Mouse (Mus musculus) kidney, embryonic 16.5 days (tissue): Measurements from ENCODE around the gene Tfr2. TPM values are rescaled to one million over a fixed set of nuclear protein-coding genes. Genes with fewer than 3 reads are reported as not detected.

ENCODE experiments used
- ATAC-seq: fragments of 200-750 bp; cut with Nextera tagmentation; 2 replicates; pipeline ENCODE4 v1.8.0; 2017; ENCODE audit warnings: moderate TSS enrichment; ENCODE audit not compliant: low FRiP score, low TSS enrichment
- H3K27ac ChIP-seq: fragments of 300-500 bp; sonication (generic); 2 replicates; pipeline ENCODE4 v1.5.1; 2014; ENCODE audit warnings: low read length
- H3K27me3 ChIP-seq: fragments of 300-500 bp; sonication (generic); 2 replicates; pipeline ENCODE4 v1.6.1; 2014; ENCODE audit warnings: low read length, control low read depth, mixed read lengths; ENCODE audit not compliant: insufficient read depth
- H3K36me3 ChIP-seq: fragments of 300-500 bp; sonication (generic); 2 replicates; pipeline ENCODE4 v1.6.1; 2014; ENCODE audit warnings: low read length, control low read depth, mixed read lengths; ENCODE audit not compliant: insufficient read depth
- H3K4me1 ChIP-seq: fragments of 300-500 bp; sonication (generic); 2 replicates; pipeline ENCODE4 v1.6.1; 2014; ENCODE audit warnings: low read length, control low read depth, mixed read lengths; ENCODE audit not compliant: insufficient read depth
- H3K4me2 ChIP-seq: fragments of 300-500 bp; sonication (generic); replicated peaks from 2 replicates; pipeline ENCODE4 v1.6.1; 2014; ENCODE audit warnings: low read depth, low read length
- H3K4me3 ChIP-seq: fragments of 300-500 bp; sonication (generic); 2 replicates; pipeline ENCODE4 v1.5.1; 2014; ENCODE audit warnings: mild to moderate bottlenecking, low read length
- H3K9ac ChIP-seq: fragments of 300-500 bp; sonication (generic); replicated peaks from 2 replicates; pipeline ENCODE4 v1.6.1; 2014; ENCODE audit warnings: low read length
- H3K9me3 ChIP-seq: fragments of 300-500 bp; sonication (generic); 2 replicates; pipeline ENCODE4 v1.6.1; 2016; ENCODE audit warnings: low read length, control low read depth
- WGBS: fragments of 180-500 bp; shearing (Covaris S2); extraction: QIAGEN DNeasy Blood & Tissue Kit; methylation state at CpG from one replicate; pipeline ENCODE4 v1.1.7; 2014; 5-methylcytosine and 5-hydroxymethylcytosine counted together
- polyA plus RNA-seq: library from polyadenylated mRNA; unstranded; fragments of >200 nt; fragmentation: Nextera tagmentation; extraction: Ambion mirVana; gene quantifications from 2 replicates; pipeline ENCODE4 v1.2.1, GENCODE M21; 2015

Gene Tfr2
- polyA plus RNA-seq, 1 experiment from 2014 or later: 0.57 TPM

- 25% methylated on average over 6 of the region's 6 CpGs for WGBS
- Histone ChIP-seq H3K27me3 (peaks cover 9% of the 10 kb centered on the region), H3K4me2 (peak overlapping the region; percentile 46), H3K9ac (no peak overlapping the region), H3K4me3 (peak overlapping the region; percentile 23), H3K9me3 (no peaks in the 10 kb centered on the region), H3K36me3 (no peaks in the 10 kb centered on the region), H3K27ac (no peak overlapping the region), H3K4me1 (peaks cover 4% of the 10 kb centered on the region; the same call in 1 of the 2 replicates)
- ATAC-seq: no peak
Observed at GRCm38 (mm10) chr5:137553000-137553399, 16.6 kb upstream of the Tfr2 start.

- H3K4me1 ChIP-seq: peaks cover 4% of the 10 kb centered on the region; the same call in 1 of the 2 replicates
- peak; percentile 82 for ATAC-seq
- H3K4me2 ChIP-seq: peak within 1 kb of the TSS; percentile 46
- no peaks in the 10 kb centered on the region for H3K9me3 ChIP-seq
- no peaks in the 10 kb centered on the region for H3K36me3 ChIP-seq
- H3K4me3 ChIP-seq: peak within 1 kb of the TSS; percentile 23
- no peak within 1 kb of the TSS for H3K9ac ChIP-seq
- 1% methylated on average over 37 of the region's 37 CpGs for WGBS
- H3K27me3 ChIP-seq: peaks cover 9% of the 10 kb centered on the region
- H3K27ac ChIP-seq: no peak within 1 kb of the TSS
Observed at GRCm38 (mm10) chr5:137553411-137553837, 16.2 kb upstream of the Tfr2 start, which contains the start of gene Actl6b. Gene Actl6b, plus strand, starts transcription at chr5:137553517.

- Histone ChIP-seq H3K4me3 (no peak overlapping the region; the same call in 1 of the 2 replicates), H3K36me3 (no peaks in the 10 kb centered on the region), H3K9ac (no peak overlapping the region), H3K4me1 (peaks cover 4% of the 10 kb centered on the region; the same call in 1 of the 2 replicates), H3K27ac (no peak overlapping the region), H3K9me3 (no peaks in the 10 kb centered on the region), H3K27me3 (peaks cover 9% of the 10 kb centered on the region), H3K4me2 (no peak overlapping the region)
- WGBS: 49% methylated on average over 11 of the region's 11 CpGs
- peak; percentile 27; the same call in 1 of the 2 replicates for ATAC-seq
Observed at GRCm38 (mm10) chr5:137553898-137554297, 15.7 kb upstream of the Tfr2 start.

- no peaks in the 10 kb centered on the region for H3K4me1 ChIP-seq
- no peak for ATAC-seq
- no peak overlapping the region for H3K4me3 ChIP-seq
- 68% methylated on average over 6 of the region's 6 CpGs for WGBS
- H3K9ac ChIP-seq: no peak overlapping the region
- no peak overlapping the region for H3K4me2 ChIP-seq
- H3K27me3 ChIP-seq: no peaks in the 10 kb centered on the region
- H3K36me3 ChIP-seq: no peaks in the 10 kb centered on the region
- no peak overlapping the region for H3K27ac ChIP-seq
- H3K9me3 ChIP-seq: no peaks in the 10 kb centered on the region
Observed at GRCm38 (mm10) chr5:137561556-137561955, 8.1 kb upstream of the Tfr2 start.

- ATAC-seq: no peak
- no peak overlapping the region for H3K4me2 ChIP-seq
- H3K27me3 ChIP-seq: no peaks in the 10 kb centered on the region
- no peak overlapping the region for H3K27ac ChIP-seq
- 75% methylated on average over 10 of the region's 10 CpGs for WGBS
- no peak overlapping the region for H3K9ac ChIP-seq
- H3K4me3 ChIP-seq: no peak overlapping the region
- H3K9me3 ChIP-seq: no peaks in the 10 kb centered on the region
- H3K36me3 ChIP-seq: no peaks in the 10 kb centered on the region
- no peaks in the 10 kb centered on the region for H3K4me1 ChIP-seq
Observed at GRCm38 (mm10) chr5:137562965-137563364, 6.7 kb upstream of the Tfr2 start.

GRCm38 (mm10) chr5:137565744-137566143 lies 3.9 kb upstream of the Tfr2 start:
- ATAC-seq: no peak
- H3K9me3 ChIP-seq: no peaks in the 10 kb centered on the region
- H3K27me3 ChIP-seq: no peaks in the 10 kb centered on the region
- 79% methylated on average over 6 of the region's 6 CpGs for WGBS
- H3K4me1 ChIP-seq: no peaks in the 10 kb centered on the region
- H3K4me2 ChIP-seq: no peak overlapping the region
- no peak overlapping the region for H3K4me3 ChIP-seq
- no peaks in the 10 kb centered on the region for H3K36me3 ChIP-seq
- H3K9ac ChIP-seq: no peak overlapping the region
- H3K27ac ChIP-seq: no peak overlapping the region

GRCm38 (mm10) chr5:137566416-137566815 lies 3.2 kb upstream of the Tfr2 start:
- H3K27me3 ChIP-seq: no peaks in the 10 kb centered on the region
- ATAC-seq: no peak
- 92% methylated on average over 5 of the region's 5 CpGs for WGBS
- no peaks in the 10 kb centered on the region for H3K36me3 ChIP-seq
- H3K4me3 ChIP-seq: no peak overlapping the region
- H3K9me3 ChIP-seq: no peaks in the 10 kb centered on the region
- H3K9ac ChIP-seq: no peak overlapping the region
- H3K4me1 ChIP-seq: no peaks in the 10 kb centered on the region
- H3K27ac ChIP-seq: no peak overlapping the region
- H3K4me2 ChIP-seq: no peak overlapping the region

- no peaks in the 10 kb centered on the region for H3K36me3 ChIP-seq
- H3K4me3 ChIP-seq: no peak overlapping the region
- no peak overlapping the region for H3K4me2 ChIP-seq
- no peaks in the 10 kb centered on the region for H3K4me1 ChIP-seq
- no peaks in the 10 kb centered on the region for H3K9me3 ChIP-seq
- 77% methylated on average over 8 of the region's 8 CpGs for WGBS
- H3K27me3 ChIP-seq: no peaks in the 10 kb centered on the region
- no peak overlapping the region for H3K27ac ChIP-seq
- no peak for ATAC-seq
- no peak overlapping the region for H3K9ac ChIP-seq
Observed at GRCm38 (mm10) chr5:137568223-137568798, 1.3 kb upstream of the Tfr2 start.

GRCm38 (mm10) chr5:137569031-137569430 lies 609 bp upstream of the Tfr2 start:
- Histone ChIP-seq H3K4me2 (no peak overlapping the region), H3K9ac (no peak overlapping the region), H3K36me3 (no peaks in the 10 kb centered on the region), H3K4me3 (no peak overlapping the region), H3K4me1 (no peaks in the 10 kb centered on the region), H3K27me3 (no peaks in the 10 kb centered on the region; the same call in 1 of the 2 replicates), H3K9me3 (no peaks in the 10 kb centered on the region), H3K27ac (no peak overlapping the region)
- WGBS: 78% methylated on average over 12 of the region's 12 CpGs
- ATAC-seq: no peak

- no peak for ATAC-seq
- Histone ChIP-seq H3K27me3 (peaks cover 2% of the 10 kb centered on the region), H3K36me3 (no peaks in the 10 kb centered on the region), H3K4me2 (no peak overlapping the region), H3K9ac (no peak overlapping the region), H3K4me1 (no peaks in the 10 kb centered on the region), H3K9me3 (no peaks in the 10 kb centered on the region), H3K27ac (no peak overlapping the region), H3K4me3 (no peak overlapping the region)
- 53% methylated on average over 7 of the region's 7 CpGs for WGBS
Observed at GRCm38 (mm10) chr5:137570181-137570580, 541 bp downstream of the Tfr2 start.
